Mouse (Mus musculus) adrenal gland, postnatal 0 days (tissue): Measurements from ENCODE around the gene Ddx31. TPM values are rescaled to one million over a fixed set of nuclear protein-coding genes. Genes with fewer than 3 reads are reported as not detected.

Source experiments
- polyA plus RNA-seq: library from polyadenylated mRNA; unstranded; fragments of >200 nt; fragmentation: Nextera tagmentation; extraction: Ambion mirVana; gene quantifications from 2 replicates; pipeline ENCODE4 v1.2.1, GENCODE M21; 2015

The Ddx31 gene
- 4.3 and 6.3 TPM in 2 replicates for polyA plus RNA-seq

GRCm38 (mm10) chr2:28840222-28840951 lies at the start of gene Ddx31, which contains the start of gene Gtf3c4:
TSS of gene Ddx31 (plus strand) at chr2:28840406.
TSS of gene Gtf3c4 (minus strand) at chr2:28840360.

DNA sequence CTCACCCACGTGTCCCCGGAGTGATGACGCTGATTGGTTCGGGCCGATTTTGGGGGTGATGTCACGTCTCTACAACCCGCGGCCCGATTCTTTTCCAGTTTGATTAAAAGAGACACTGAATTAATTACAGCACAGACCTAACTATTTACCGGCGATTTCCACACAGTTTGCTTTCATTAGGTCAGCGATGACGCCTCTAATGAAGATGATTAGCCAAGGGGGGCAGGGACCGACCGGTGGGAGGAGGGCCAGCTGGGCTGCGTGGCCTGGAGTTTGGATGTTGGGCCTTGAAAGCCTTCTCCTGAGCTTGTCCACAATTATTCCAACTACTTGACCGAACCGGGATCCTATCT lies 76.3 kb downstream of the Ddx31 start, which contains the start of gene Barhl1:
Barhl1 (minus strand) TSS at position 156 of the 353 bp plus-strand sequence.

Other genes with a start within 250 kb of the Ddx31 start
- 1.4 and 7.6 TPM in 2 replicates for gene Gfi1b, start 218.4 kb upstream of the Ddx31 start, polyA plus RNA-seq
- 7.1 and 10.8 TPM in 2 replicates for gene Tsc1, start 199.2 kb upstream of the Ddx31 start, polyA plus RNA-seq
- 3.8 and 4.6 TPM in 2 replicates for gene Spaca9, start 140.7 kb upstream of the Ddx31 start, polyA plus RNA-seq
- gene Ak8, start 140.2 kb upstream of the Ddx31 start, polyA plus RNA-seq, result 1.2 and 1.8 TPM in 2 replicates
- gene Gtf3c4, start within 50 bp of the Ddx31 start, polyA plus RNA-seq, result 6.9 and 7.7 TPM in 2 replicates
- 0.07 TPM in 1 of 2 replicates, not detected in the other for gene Barhl1, start 76.3 kb downstream of the Ddx31 start, polyA plus RNA-seq
- gene Cfap77, start 214.7 kb downstream of the Ddx31 start, polyA plus RNA-seq, result 1.2 and 1.3 TPM in 2 replicates
- 6.4 and 6.8 TPM in 2 replicates for gene Ttf1, start 219.9 kb downstream of the Ddx31 start, polyA plus RNA-seq